Mouse (Mus musculus): ENCODE data around the gene Ccdc28b. TPM values are rescaled to one million over a fixed set of nuclear protein-coding genes. Genes with fewer than 3 reads are reported as not detected.

Gene Ccdc28b
- polyA plus RNA-seq, 1 experiment from 2014 or later: 37.1 TPM

GRCm38 (mm10) chr4:129620419-129621282 lies 3.1 kb downstream of the Ccdc28b start:
- 83% methylated on average over 11 of the region's 11 CpGs for WGBS
- Histone ChIP-seq H3K4me3 (no peak overlapping the region), H3K27me3 (ENCODE audit: insufficient read depth, poor library complexity, severe bottlenecking) (no peaks in the 10 kb centered on the region), H3K36me3 (peaks cover 26% of the 10 kb centered on the region), H3K27ac (0 out of 2 replicates have a peak overlapping the region, but pooled peaks have one; percentile 18), H3K9me3 (no peaks in the 10 kb centered on the region), H3K4me1 (peaks cover 42% of the 10 kb centered on the region)
- no peak for DNase-seq (ENCODE audit: low spot score)

- H3K9me3 ChIP-seq: no peaks in the 10 kb centered on the region
- peak within 1 kb of the TSS; percentile 85 for H3K27ac ChIP-seq
- no peaks in the 10 kb centered on the region for H3K27me3 ChIP-seq (ENCODE audit: insufficient read depth, poor library complexity, severe bottlenecking)
- 5% methylated on average over 44 of the region's 44 CpGs for WGBS
- peaks cover 30% of the 10 kb centered on the region for H3K36me3 ChIP-seq
- peaks cover 26% of the 10 kb centered on the region for H3K4me1 ChIP-seq
- H3K4me3 ChIP-seq: peak within 1 kb of the TSS; percentile 67
- peak; percentile 98 for DNase-seq (ENCODE audit: low spot score)
These were observed 4.7 kb downstream of the Ccdc28b start, which contains the start of gene Iqcc for GRCm38 (mm10) chr4:129618786-129619691. Gene Iqcc (minus strand): TSS chr4:129619099.

- Histone ChIP-seq H3K4me3 (peak overlapping the region; percentile 67), H3K36me3 (peaks cover 31% of the 10 kb centered on the region), H3K27ac (peak overlapping the region; percentile 85), H3K27me3 (ENCODE audit: insufficient read depth, poor library complexity, severe bottlenecking) (no peaks in the 10 kb centered on the region), H3K4me1 (peaks cover 19% of the 10 kb centered on the region), H3K9me3 (no peaks in the 10 kb centered on the region)
- WGBS: 94% methylated on average over 5 of the region's 5 CpGs
- no peak for DNase-seq (ENCODE audit: low spot score)
These were observed 5.7 kb downstream of the Ccdc28b start for GRCm38 (mm10) chr4:129618031-129618430.

GRCm38 (mm10) chr4:129617121-129617641 lies 6.6 kb downstream of the Ccdc28b start:
- Histone ChIP-seq H3K27ac (no peak overlapping the region), H3K27me3 (ENCODE audit: insufficient read depth, poor library complexity, severe bottlenecking) (no peaks in the 10 kb centered on the region), H3K36me3 (peaks cover 31% of the 10 kb centered on the region), H3K4me1 (peaks cover 10% of the 10 kb centered on the region), H3K9me3 (no peaks in the 10 kb centered on the region), H3K4me3 (0 out of 2 replicates have a peak overlapping the region, but pooled peaks have one; percentile 67)
- WGBS: 89% methylated on average over 7 of the region's 7 CpGs
- no peak for DNase-seq (ENCODE audit: low spot score)

- no peak overlapping the region for H3K27ac ChIP-seq
- whole genome bisulfite sequencing: 91% methylated on average over 3 of the region's 3 CpGs
- H3K4me1 ChIP-seq: peaks cover 9% of the 10 kb centered on the region
- no peaks in the 10 kb centered on the region for H3K27me3 ChIP-seq (ENCODE audit: insufficient read depth, poor library complexity, severe bottlenecking)
- no peaks in the 10 kb centered on the region for H3K9me3 ChIP-seq
- H3K36me3 ChIP-seq: peaks cover 31% of the 10 kb centered on the region
- no peak overlapping the region for H3K4me3 ChIP-seq
- no peak for DNase-seq (ENCODE audit: low spot score)
These were observed 7.1 kb downstream of the Ccdc28b start for GRCm38 (mm10) chr4:129616631-129617030.

- H3K27ac ChIP-seq: no peak overlapping the region
- no peaks in the 10 kb centered on the region for H3K9me3 ChIP-seq
- DNase-seq (ENCODE audit: low spot score): no peak
- 91% methylated on average over 9 of the region's 9 CpGs for whole genome bisulfite sequencing
- no peak overlapping the region for H3K4me3 ChIP-seq
- peaks cover 9% of the 10 kb centered on the region for H3K4me1 ChIP-seq
- H3K27me3 ChIP-seq (ENCODE audit: insufficient read depth, poor library complexity, severe bottlenecking): no peaks in the 10 kb centered on the region
- H3K36me3 ChIP-seq: peaks cover 28% of the 10 kb centered on the region
These were observed 7.9 kb downstream of the Ccdc28b start for GRCm38 (mm10) chr4:129615801-129616290.

GRCm38 (mm10) chr4:129614093-129614492 lies 9.7 kb downstream of the Ccdc28b start, which contains the start of gene Dcdc2b:
Gene Dcdc2b (minus strand): TSS chr4:129614257.
- H3K4me1 ChIP-seq: peaks cover 9% of the 10 kb centered on the region
- H3K27me3 ChIP-seq (ENCODE audit: insufficient read depth, poor library complexity, severe bottlenecking): no peaks in the 10 kb centered on the region
- H3K4me3 ChIP-seq: no peak within 1 kb of the TSS
- DNase-seq (ENCODE audit: low spot score): no peak
- H3K36me3 ChIP-seq: peaks cover 41% of the 10 kb centered on the region
- whole genome bisulfite sequencing: 87% methylated on average over 6 of the region's 6 CpGs
- H3K27ac ChIP-seq: no peak within 1 kb of the TSS
- no peaks in the 10 kb centered on the region for H3K9me3 ChIP-seq

GRCm38 (mm10) chr4:129610472-129610871 lies 13.3 kb downstream of the Ccdc28b start:
- no peaks in the 10 kb centered on the region for H3K27me3 ChIP-seq (ENCODE audit: insufficient read depth, poor library complexity, severe bottlenecking)
- H3K4me1 ChIP-seq: 0 out of 2 replicates have a peak, but pooled peaks cover 6% of the 10 kb centered on the region
- no peak overlapping the region for H3K4me3 ChIP-seq
- WGBS: 64% methylated on average over 4 of the region's 4 CpGs
- no peak for DNase-seq (ENCODE audit: low spot score)
- H3K27ac ChIP-seq: no peak overlapping the region
- H3K9me3 ChIP-seq: no peaks in the 10 kb centered on the region
- H3K36me3 ChIP-seq: peaks cover 50% of the 10 kb centered on the region

- Histone ChIP-seq H3K9me3 (no peaks in the 10 kb centered on the region), H3K4me3 (no peak overlapping the region), H3K4me1 (0 out of 2 replicates have a peak, but pooled peaks cover 6% of the 10 kb centered on the region), H3K27me3 (ENCODE audit: insufficient read depth, poor library complexity, severe bottlenecking) (no peaks in the 10 kb centered on the region), H3K36me3 (peaks cover 53% of the 10 kb centered on the region), H3K27ac (no peak overlapping the region)
- no peak for DNase-seq (ENCODE audit: low spot score)
- 87% methylated on average over 4 of the region's 4 CpGs for WGBS
These were observed 13.7 kb downstream of the Ccdc28b start for GRCm38 (mm10) chr4:129610026-129610425.

GRCm38 (mm10) chr4:129609139-129609631 lies 14.6 kb downstream of the Ccdc28b start:
- H3K4me3 ChIP-seq: no peak overlapping the region
- WGBS: 82% methylated on average over 12 of the region's 12 CpGs
- no peak overlapping the region for H3K27ac ChIP-seq
- no peaks in the 10 kb centered on the region for H3K9me3 ChIP-seq
- H3K4me1 ChIP-seq: 0 out of 2 replicates have a peak, but pooled peaks cover 6% of the 10 kb centered on the region
- no peak for DNase-seq (ENCODE audit: low spot score)
- no peaks in the 10 kb centered on the region for H3K27me3 ChIP-seq (ENCODE audit: insufficient read depth, poor library complexity, severe bottlenecking)
- H3K36me3 ChIP-seq: peaks cover 57% of the 10 kb centered on the region

GRCm38 (mm10) chr4:129608426-129609025 lies 15.2 kb downstream of the Ccdc28b start:
- Histone ChIP-seq H3K27ac (peak overlapping the region; percentile 23; the same call in 1 of the 2 replicates), H3K4me3 (no peak overlapping the region), H3K27me3 (ENCODE audit: insufficient read depth, poor library complexity, severe bottlenecking) (no peaks in the 10 kb centered on the region), H3K36me3 (peaks cover 62% of the 10 kb centered on the region), H3K4me1 (0 out of 2 replicates have a peak, but pooled peaks cover 6% of the 10 kb centered on the region), H3K9me3 (no peaks in the 10 kb centered on the region)
- 38% methylated on average over 7 of the region's 7 CpGs for WGBS
- peak; percentile 94 for DNase-seq (ENCODE audit: low spot score)
